ENCODE assay signal across 13 mouse cellular contexts in the genomic region with DNA sequence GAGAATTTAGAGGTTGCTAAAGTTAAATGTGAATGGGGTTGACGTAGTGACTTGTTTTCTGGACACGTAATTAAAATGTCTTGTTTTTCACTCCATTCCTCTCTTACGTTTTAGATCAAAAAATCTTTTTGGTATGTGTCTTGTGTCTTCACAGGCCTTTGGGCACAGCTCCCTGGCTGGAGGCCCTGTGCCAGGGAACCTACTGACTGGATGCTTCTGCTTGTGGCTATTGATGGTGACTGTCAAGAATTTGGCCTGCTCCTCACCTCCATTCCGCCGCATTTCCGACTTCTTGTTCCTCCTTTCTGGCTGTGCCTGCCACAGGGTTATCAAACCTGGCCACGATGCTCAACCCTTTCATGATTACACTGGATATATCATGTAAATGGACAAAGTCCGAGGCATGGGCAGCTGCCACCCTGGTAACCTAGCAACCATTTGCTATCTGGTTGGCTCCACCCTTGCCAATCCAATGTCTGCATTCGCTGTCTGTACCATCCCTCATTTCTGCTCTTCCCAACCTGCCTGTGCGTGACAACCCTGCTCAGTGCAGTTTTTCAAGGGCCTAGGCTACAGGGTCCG. TPM values are rescaled to one million over a fixed set of nuclear protein-coding genes. Genes with fewer than 3 reads are reported as not detected.
DNase-seq lines count a peak whose midpoint lies in the region; ATAC-seq and TF ChIP-seq lines count a peak whose summit lies in the region.
"Had no signal": no experiment of that assay in that cellular context is flagged by ENCODE, and none has a peak within 500 bp of the region (broad histone marks: within the 10 kb centered on the region; RNA-seq: fewer than 3 reads in every experiment).

No protein-coding gene starts in this region.

- H3K9me3 ChIP-seq in liver, embryonic 11.5 days (ENCODE audit: control insufficient read depth, low read length): no peaks in the 10 kb centered on the region
- no peaks in the 10 kb centered on the region for H3K9me3 ChIP-seq in liver, embryonic 14.5 days (ENCODE audit: control insufficient read depth, low read length)
- H3K9me3 ChIP-seq: embryonic facial prominence, embryonic 10.5 days; forebrain, embryonic 10.5 days had no signal

- H3K4me1 ChIP-seq in liver, adult 2 months (ENCODE audit: control insufficient read depth, insufficient read depth, low read length): no peaks in the 10 kb centered on the region
- peaks cover 7% of the 10 kb centered on the region for H3K4me1 ChIP-seq in liver, embryonic 11.5 days (replicated peaks; ENCODE audit: control insufficient read depth, insufficient read depth, low read length)
- H3K4me1 ChIP-seq in liver, embryonic 14.5 days (replicated peaks; ENCODE audit: control insufficient read depth in 2 of 2, insufficient read depth in 2 of 2, low read length in 1 of 2): peaks cover 3 to 9% of the 10 kb centered on the region in 2 experiments; a peak in 3 of 4 replicates

- H3K27me3 ChIP-seq in liver, adult 2 months (ENCODE audit: control insufficient read depth, insufficient read depth, low read length): no peaks in the 10 kb centered on the region
- no peaks in the 10 kb centered on the region for H3K27me3 ChIP-seq in liver, embryonic 11.5 days (replicated peaks; ENCODE audit: control insufficient read depth, insufficient read depth, low read length)
- H3K27me3 ChIP-seq in liver, embryonic 14.5 days (ENCODE audit: control insufficient read depth, insufficient read depth, low read length): no peaks in the 10 kb centered on the region

- no peak overlapping the region for H3K4me2 ChIP-seq in liver, embryonic 11.5 days
- no peak overlapping the region for H3K4me2 ChIP-seq in liver, embryonic 14.5 days (ENCODE audit: low read depth)

- TF ChIP-seq EP300 in liver, embryonic 14.5 days (IDR thresholded peaks at IDR 0.05; ENCODE audit: low read depth): no peak

- no peaks in the 10 kb centered on the region for H3K36me3 ChIP-seq in liver, adult 2 months (ENCODE audit: control insufficient read depth, insufficient read depth, low read length)
- H3K36me3 ChIP-seq in liver, embryonic 11.5 days (ENCODE audit: control insufficient read depth, insufficient read depth, low read length): no peaks in the 10 kb centered on the region
- H3K36me3 ChIP-seq in liver, embryonic 14.5 days (replicated peaks; ENCODE audit: control insufficient read depth, insufficient read depth, low read depth): no peaks in the 10 kb centered on the region
- H3K36me3 ChIP-seq: embryonic facial prominence, embryonic 10.5 days; forebrain, embryonic 10.5 days had no signal

- no peak overlapping the region for H3K9ac ChIP-seq in liver, adult 2 months (ENCODE audit: low read depth, low read length)
- H3K9ac ChIP-seq in liver, embryonic 11.5 days (ENCODE audit: low read depth, low read length): no peak overlapping the region
- H3K9ac ChIP-seq in liver, embryonic 14.5 days (replicated peaks): no peak overlapping the region

- no peak overlapping the region for H3K27ac ChIP-seq in liver, adult 2 months (replicated peaks; ENCODE audit: insufficient read depth, low read depth, low read length)
- H3K27ac ChIP-seq in liver, embryonic 11.5 days (ENCODE audit: low read depth, low read length): no peak overlapping the region
- H3K27ac ChIP-seq in liver, embryonic 14.5 days: no peak overlapping the region
- H3K27ac ChIP-seq: forebrain, embryonic 10.5 days had no signal

- no peak for TF ChIP-seq CTCF in liver, adult 2 months (IDR thresholded peaks at IDR 0.05; ENCODE audit: low read depth, low read length)
- TF ChIP-seq CTCF in liver, embryonic 14.5 days (IDR thresholded peaks at IDR 0.05; ENCODE audit: low read depth): no peak

- peak; percentile 9 for DNase-seq in liver, adult 2 months (ENCODE audit: extremely low read depth, low read depth, low spot score)
- DNase-seq in liver, embryonic 11.5 days (ENCODE audit: low spot score): no peak
- DNase-seq in cerebellum, adult 9-11 months: peak; percentile 62
- no peak for DNase-seq in liver, embryonic 14.5 days (ENCODE audit: low read depth in 3 of 3, low spot score in 3 of 3)
- no peak for DNase-seq in frontal cortex, postnatal 25 days (ENCODE audit: low spot score in 2 of 2)
- no peak for DNase-seq in spleen, postnatal 4 days (ENCODE audit: low spot score in 2 of 2)
- DNase-seq: lung, postnatal 36 days; right cerebral cortex, postnatal 25 days had no signal

- no peak overlapping the region for H3K4me3 ChIP-seq in liver, adult 2 months (ENCODE audit: insufficient read depth, low read depth, low read length)
- H3K4me3 ChIP-seq in liver, embryonic 11.5 days (ENCODE audit: low read depth, low read length): no peak overlapping the region
- H3K4me3 ChIP-seq in liver, embryonic 14.5 days (ENCODE audit: insufficient read depth in 1 of 2, low read depth in 2 of 2, low read length in 2 of 2): no peak overlapping the region
- H3K4me3 ChIP-seq: embryonic facial prominence, embryonic 10.5 days; forebrain, embryonic 10.5 days had no signal

- no peak for ATAC-seq in liver, embryonic 11.5 days (replicated peaks; ENCODE audit: low FRiP score)
- peak; percentile 58; the same call in 1 of the 2 replicates for ATAC-seq in cerebellum, adult (ENCODE audit: insufficient number of reproducible peaks, low FRiP score, low TSS enrichment)
- ATAC-seq in liver, embryonic 14.5 days (ENCODE audit: insufficient read depth): 0 out of 2 replicates have a peak, but pooled peaks have one; percentile 32
- ATAC-seq in megakaryocyte progenitor cell, adult 5-6 weeks (replicated peaks; ENCODE audit: poor library complexity): no peak
- ATAC-seq: CD4-positive, CD25-positive, alpha-beta regulatory T cell, adult 4 months had no signal

- WGBS in liver, adult 2 months: 66% methylated on average over 11 of the region's 11 CpGs
- WGBS in liver, embryonic 11.5 days: 70% methylated on average over 11 of the region's 11 CpGs
- WGBS in liver, embryonic 14.5 days (ENCODE audit: insufficient replicate concordance): 63% methylated on average over 11 of the region's 11 CpGs

- TF ChIP-seq POLR2A in liver, adult 2 months (IDR thresholded peaks at IDR 0.05; ENCODE audit: extremely low read depth, insufficient read depth, low read length): no peak

- H3K79me2 ChIP-seq in liver, adult 2 months (ENCODE audit: control insufficient read depth, insufficient read depth, low read length): no peaks in the 10 kb centered on the region

RNA-seq across cellular contexts. Expression of a gene that starts 30.0 kb away (rescaled TPM):
- 37.0 and 41.4 TPM in 2 replicates for total RNA-seq in liver, adult 2 months (2014; rRNA removed)
- polyA plus RNA-seq in liver, adult 2 months (2012; rRNA removed): 24.4 and 33.6 TPM in 2 replicates
- polyA plus RNA-seq in liver, embryonic 11.5 days (2014; fragmentation: Nextera tagmentation; extraction: Ambion mirVana): 11.6 and 12.7 TPM in 2 replicates
- 3.8 and 5.6 TPM in 2 replicates for polyA plus RNA-seq in liver, embryonic 14.5 days (2012; rRNA removed)
- 6.8 and 7.7 TPM in 2 replicates for polyA plus RNA-seq in liver, embryonic 14.5 days (2014; fragmentation: Nextera tagmentation; extraction: Ambion mirVana)
- total RNA-seq in megakaryocyte progenitor cell, adult 5-6 weeks (2015): 38.4 and 42.3 TPM in 2 replicates
- 26.8 and 36.1 TPM in 2 replicates for total RNA-seq in megakaryocyte progenitor cell, adult 5-6 weeks (2017)

RNA-seq across cellular contexts. Expression of a gene that starts 44.0 kb away (rescaled TPM):
- total RNA-seq in liver, adult 2 months (2014; rRNA removed): 26.0 and 35.0 TPM in 2 replicates
- polyA plus RNA-seq in liver, adult 2 months (2012; rRNA removed): 16.1 and 17.6 TPM in 2 replicates
- 378 and 420 TPM in 2 replicates for polyA plus RNA-seq in liver, embryonic 11.5 days (2014; fragmentation: Nextera tagmentation; extraction: Ambion mirVana)
- 49.2 and 87.4 TPM in 2 replicates for polyA plus RNA-seq in liver, embryonic 14.5 days (2012; rRNA removed)
- 113 and 116 TPM in 2 replicates for polyA plus RNA-seq in liver, embryonic 14.5 days (2014; fragmentation: Nextera tagmentation; extraction: Ambion mirVana)
- 33.1 and 43.8 TPM in 2 replicates for total RNA-seq in megakaryocyte progenitor cell, adult 5-6 weeks (2015)
- total RNA-seq in megakaryocyte progenitor cell, adult 5-6 weeks (2017): 47.0 and 50.4 TPM in 2 replicates

RNA-seq across cellular contexts. Expression of a gene that starts 59.4 kb away (rescaled TPM):
- 474 and 535 TPM in 2 replicates for total RNA-seq in liver, adult 2 months (2014; rRNA removed)
- 84.6 and 99.6 TPM in 2 replicates for polyA plus RNA-seq in liver, adult 2 months (2012; rRNA removed)
- polyA plus RNA-seq in liver, embryonic 11.5 days (2014; fragmentation: Nextera tagmentation; extraction: Ambion mirVana): 1,011 and 1,028 TPM in 2 replicates
- 176 and 238 TPM in 2 replicates for polyA plus RNA-seq in liver, embryonic 14.5 days (2012; rRNA removed)
- 612 and 652 TPM in 2 replicates for polyA plus RNA-seq in liver, embryonic 14.5 days (2014; fragmentation: Nextera tagmentation; extraction: Ambion mirVana)
- 550 and 649 TPM in 2 replicates for total RNA-seq in megakaryocyte progenitor cell, adult 5-6 weeks (2015)
- 166 and 174 TPM in 2 replicates for total RNA-seq in megakaryocyte progenitor cell, adult 5-6 weeks (2017)

Comparison
In these comparisons a context has a peak if more than half of its experiments do, and no peak if none do; other contexts are left out.
1. DNase-seq: peak in liver, adult 2 months (single experiment) and cerebellum, adult 9-11 months (single experiment); none in liver, embryonic 11.5 days (single experiment), liver, embryonic 14.5 days (0 of 3), frontal cortex, postnatal 25 days (0 of 2) and spleen, postnatal 4 days (0 of 2).
2. ATAC-seq: peak in cerebellum, adult (single experiment) and liver, embryonic 14.5 days (single experiment); none in liver, embryonic 11.5 days (single experiment) and megakaryocyte progenitor cell, adult 5-6 weeks (single experiment).